Mouse (Mus musculus): ENCODE measurements around the gene Alkbh3.
A peak's percentile ranks its signal among the peaks of the same experiment; 100 is the strongest.

Alkbh3 gene

DNA sequence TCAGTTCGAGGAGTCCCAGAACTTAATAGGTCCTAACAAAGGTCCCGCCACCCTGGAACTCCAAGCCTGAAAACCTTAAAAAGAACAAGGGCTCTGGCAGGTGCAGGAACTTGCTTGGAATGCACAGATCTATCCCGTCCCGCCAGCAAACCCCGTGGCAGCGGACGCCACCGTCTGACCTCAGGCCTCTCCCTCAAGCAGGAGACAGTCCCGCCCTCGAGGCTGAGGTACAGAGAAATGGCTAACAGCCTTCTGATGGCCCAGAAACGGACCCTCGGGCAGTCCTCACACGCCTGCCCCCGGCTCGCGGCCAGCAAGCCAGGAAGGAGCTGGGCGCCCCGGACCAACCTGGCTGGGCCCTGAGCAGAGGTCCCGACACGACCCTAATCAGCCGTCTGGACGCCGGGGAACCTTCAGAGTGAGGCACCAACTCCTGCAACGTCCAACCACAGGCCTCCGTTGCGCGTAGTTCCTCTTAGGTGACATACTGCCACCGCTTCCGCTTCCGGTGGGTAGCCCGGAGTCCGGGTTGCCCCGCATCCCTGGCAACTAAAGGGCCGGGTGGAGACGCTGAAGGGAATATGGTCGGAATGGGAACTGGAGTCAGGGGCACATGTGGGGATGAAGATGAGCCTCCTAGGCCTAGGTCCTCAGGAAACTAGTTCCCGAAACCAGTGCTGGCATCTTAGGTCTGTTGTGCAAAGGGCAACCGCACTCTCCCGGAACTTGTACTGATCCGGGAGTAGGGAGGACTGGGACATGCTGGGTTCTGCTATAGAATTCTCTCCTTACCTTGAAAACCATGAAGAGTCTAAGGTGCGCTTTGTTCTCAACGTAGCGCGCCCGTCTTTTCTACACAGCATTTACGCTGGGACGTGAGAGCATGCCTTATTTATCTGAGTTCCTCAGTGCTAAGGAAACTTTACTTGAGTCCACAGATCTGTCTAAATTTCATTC lies at the start of gene Alkbh3:
Alkbh3 (minus strand) TSS at position 473 of the 957 bp plus-strand sequence.
- DNase-seq (ENCODE audit: low spot score), result peak; percentile 92

DNA sequence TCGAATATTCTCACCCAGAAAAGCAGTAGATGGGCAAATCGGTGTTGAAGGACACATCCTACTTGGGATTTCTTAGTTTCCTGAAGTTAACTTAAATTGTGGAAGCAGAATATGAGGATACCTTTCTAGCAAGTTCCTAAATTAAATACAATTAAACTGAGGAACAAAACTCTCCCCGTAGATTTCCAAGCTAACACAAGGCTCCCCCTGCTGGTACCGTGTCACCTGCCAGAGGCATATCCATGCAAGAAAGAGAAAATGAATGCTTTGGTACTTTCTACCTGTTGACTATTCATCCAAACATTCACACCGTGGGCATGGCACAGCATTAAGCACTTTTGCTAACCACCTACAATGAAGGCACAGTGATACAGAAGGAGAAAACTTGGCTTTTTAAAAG lies 48.9 kb upstream of the Alkbh3 start:
- DNase-seq (ENCODE audit: low spot score), result no peak

DNA sequence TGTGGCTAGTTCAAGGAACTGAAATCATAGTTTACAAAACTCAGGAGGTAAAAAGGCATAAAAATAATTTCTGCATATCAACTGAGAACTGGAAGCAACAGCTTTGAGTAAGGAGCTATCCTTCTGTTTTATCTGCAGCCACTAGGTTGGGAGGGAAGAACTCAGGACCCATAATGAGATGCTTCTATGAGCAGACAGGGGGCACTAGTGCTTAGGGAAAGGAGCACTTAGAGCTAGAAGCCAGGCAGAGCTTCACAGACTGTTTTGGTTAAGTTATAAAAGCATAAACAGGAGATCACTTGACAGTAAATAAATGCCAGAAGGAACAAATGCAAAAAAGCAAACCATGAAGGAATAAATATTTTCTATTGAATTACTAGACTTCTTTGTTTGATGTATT lies 44.2 kb upstream of the Alkbh3 start:
- no peak for DNase-seq (ENCODE audit: low spot score)

DNA sequence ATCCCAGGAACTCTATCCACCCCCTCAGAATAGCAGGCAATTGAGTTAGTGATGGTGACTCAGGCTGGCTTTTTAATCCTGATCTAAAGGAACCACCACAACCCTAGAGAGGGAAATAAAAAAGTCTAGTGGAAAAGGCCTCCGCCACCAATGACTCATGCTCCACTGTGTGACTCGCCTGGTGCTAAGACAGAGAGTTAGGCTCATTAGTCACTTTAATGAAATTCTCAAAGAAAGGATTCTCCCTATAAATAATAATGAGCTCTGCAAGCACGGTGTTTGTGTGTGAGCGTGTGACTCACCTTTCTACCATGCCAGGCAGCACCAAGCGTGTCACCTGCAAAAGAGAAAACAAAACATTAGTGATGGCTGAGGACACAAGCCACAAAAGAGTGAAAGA lies 41.3 kb upstream of the Alkbh3 start:
- no peak for DNase-seq (ENCODE audit: low spot score)

DNA sequence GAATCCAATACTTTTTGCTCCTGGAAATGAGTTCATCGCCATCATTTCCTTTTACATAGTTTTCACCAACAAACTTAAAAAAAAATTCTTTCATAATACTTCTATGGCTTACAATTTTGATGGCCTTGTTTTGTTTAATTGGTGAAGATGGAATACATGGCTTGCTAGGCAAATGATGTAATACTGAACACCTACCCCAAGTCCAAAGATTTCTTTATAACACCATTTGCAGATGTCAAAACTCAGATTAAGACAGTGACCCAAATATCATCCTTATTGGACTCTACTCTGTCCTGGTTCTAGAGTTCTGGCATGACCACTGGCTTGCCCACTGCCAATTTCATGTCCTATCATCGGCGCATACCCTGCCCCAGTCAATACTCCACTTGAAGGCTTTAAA lies 40.3 kb upstream of the Alkbh3 start:
- no peak for DNase-seq (ENCODE audit: low spot score)

DNA sequence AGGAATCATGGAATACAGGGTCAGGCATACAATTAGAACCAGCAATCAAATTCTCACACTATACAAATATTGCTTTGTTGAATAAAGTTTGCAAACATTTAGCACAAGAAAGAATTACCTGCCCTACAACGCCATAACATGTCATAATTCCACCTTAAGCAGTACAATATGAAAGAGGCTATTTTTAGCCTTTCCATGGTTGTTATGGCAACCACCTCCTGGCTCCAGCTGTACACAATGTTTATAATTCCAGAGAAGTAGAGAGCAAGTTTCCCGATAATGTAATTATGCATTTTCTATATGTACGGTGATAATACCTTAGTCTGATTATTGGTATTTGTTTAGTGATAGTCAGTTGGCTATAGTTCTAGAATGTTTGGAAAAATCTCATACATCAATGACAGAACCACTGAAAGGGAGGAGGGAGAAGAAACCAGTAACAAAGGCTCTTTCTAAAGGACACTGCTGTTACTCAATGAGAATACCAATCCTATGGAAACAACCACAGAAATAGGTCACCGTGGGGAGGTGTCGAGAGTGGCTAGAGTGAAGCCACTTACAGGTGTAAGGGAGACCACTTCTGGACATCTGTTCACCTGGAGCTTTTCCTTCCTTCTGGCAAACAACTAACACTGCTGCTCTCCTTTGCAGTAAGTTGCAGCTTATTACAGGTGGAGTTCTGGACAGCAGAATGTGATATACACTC lies 39.0 kb upstream of the Alkbh3 start:
- DNase-seq (ENCODE audit: low spot score), result no peak

DNA sequence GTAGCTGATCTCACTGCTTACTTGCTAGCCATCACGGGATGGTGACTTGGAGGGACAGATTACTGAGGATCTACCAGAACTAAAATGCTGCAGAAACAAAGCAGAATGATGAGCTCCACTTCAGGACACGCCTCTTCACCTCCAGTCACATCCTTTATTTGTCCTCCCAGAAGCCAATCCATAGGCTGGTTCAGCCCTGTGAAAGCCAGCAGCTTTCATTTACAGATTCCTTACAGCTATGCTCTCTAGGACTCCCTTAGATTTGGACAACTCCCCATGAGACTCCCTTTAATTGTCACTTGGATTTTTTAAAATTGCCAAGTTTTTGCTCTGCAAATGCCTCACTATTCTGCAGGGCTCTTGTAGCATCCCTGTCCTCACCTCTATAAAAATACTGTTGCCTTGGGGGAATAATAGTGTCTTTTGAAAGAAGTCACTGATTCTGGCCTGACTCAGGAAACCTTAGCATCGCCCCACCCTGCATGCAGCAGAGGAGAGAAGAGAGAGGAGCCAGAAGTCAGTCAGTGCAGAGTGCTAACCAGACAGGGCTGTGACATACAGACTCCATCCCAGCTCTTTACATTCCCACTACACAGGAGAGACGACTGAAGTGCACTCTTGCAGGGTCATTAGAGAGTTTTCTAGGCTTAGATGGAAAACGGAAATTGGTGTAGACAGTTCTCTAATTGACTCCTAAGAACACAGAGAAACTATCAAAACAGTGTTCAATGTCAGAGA lies 38.3 kb upstream of the Alkbh3 start:
- DNase-seq (ENCODE audit: low spot score), result no peak

DNA sequence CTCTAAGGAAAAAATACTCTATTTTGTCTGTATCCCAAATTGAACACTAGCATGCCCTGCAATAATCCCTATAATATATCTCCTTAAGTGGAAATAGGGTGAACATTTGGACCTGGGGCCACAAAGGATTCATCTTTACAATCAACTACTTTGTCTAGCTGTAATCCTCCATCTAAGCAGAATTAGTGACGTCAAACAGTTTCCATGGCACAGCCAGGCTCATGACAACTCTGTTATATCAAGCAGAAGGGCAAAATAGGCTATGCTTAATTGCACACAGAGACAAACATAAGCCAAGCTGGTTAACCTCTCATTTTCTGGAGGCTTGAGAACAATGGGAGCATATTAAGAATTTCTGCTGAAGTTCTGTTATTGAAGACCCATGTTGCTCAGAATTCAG lies 37.7 kb upstream of the Alkbh3 start:
- no peak for DNase-seq (ENCODE audit: low spot score)

DNA sequence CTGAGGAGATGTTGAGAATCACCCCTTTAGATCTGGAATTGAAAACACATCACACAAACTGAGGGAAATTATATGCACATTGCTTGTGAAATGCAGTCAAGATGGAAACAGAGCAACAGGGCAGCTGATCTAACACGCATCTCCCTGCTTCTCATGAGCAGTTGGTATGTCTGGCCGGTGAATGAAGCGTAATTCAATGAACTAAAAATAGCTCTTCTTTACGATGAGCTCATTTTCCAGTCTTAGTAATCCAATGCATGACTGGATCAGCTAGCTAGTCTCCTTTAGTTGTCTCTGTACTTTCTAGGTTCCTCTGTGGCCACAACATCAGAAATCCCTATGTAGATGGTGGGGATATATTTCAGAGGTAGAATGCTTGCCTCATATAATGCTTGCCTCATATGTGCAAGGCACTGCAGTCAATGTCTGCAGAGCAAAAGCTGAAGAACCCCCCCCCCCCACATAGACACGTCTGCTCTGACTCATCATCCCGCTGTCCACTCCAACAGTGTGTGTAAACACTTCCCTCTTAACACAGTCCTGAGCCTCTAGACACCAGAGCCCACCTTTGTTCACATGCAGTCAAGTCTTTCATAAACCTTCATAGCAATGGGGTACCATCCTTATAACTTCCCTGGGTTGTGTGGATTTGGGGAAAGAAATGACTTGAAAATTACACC lies 34.9 kb upstream of the Alkbh3 start:
- DNase-seq (ENCODE audit: low spot score), result no peak

DNA sequence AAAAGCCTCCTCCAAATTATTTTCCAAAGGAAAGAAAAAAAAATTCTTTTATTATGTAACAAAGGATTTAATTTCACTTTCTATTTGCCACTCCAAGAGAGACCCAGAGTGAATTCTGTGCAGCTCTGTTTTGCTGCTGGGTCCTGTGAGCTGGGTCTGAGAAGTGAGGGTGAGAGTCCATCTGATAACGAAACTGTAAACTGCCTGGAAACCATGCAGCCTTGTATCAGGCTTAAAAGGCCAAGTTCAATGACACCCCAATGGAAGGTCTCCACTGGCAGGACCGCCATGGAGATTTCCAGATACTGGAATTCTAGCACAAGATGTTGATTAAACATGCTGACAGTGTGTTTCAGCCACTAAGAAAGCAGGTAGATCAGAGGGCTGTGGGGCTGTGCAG lies 33.6 kb upstream of the Alkbh3 start:
- DNase-seq (ENCODE audit: low spot score), result no peak

DNA sequence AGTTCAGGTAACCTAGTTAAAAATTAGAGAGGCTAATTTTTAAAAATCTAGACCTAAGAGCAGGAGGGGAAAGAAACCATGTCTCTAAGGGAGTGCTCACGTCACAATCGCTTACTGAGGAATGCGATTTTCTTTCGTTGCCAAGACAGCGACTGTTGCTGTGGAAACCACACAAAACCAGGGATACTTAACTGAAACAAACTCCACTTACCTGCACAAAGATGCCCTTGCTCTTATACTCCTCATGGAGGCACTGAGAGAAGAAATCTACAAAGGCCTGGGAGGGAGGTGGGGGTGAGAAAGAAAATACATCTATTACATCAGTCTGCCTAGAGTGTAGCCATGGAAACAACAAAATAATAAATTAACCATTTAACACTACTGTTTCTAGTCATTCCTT lies 33.1 kb upstream of the Alkbh3 start:
- DNase-seq (ENCODE audit: low spot score), result no peak

DNA sequence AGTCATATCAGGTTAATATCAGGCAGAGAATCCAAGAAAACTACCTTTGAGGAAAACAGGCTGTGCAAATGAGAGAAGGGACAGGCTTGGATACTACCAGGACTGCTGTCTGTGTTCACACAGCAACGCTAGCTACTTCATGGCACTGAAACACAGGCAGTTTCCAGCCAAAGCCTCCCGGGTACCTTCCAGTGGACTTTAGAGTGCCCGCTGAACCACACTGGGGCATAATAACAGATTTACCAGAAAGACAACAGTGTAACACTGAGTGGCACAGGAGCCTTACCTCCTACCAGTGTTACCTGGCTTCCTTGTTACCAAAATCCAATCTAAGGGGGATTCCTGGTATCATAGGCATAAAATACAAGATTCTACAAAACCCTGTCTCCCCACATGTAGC lies 31.9 kb upstream of the Alkbh3 start:
- no peak for DNase-seq (ENCODE audit: low spot score)

DNA sequence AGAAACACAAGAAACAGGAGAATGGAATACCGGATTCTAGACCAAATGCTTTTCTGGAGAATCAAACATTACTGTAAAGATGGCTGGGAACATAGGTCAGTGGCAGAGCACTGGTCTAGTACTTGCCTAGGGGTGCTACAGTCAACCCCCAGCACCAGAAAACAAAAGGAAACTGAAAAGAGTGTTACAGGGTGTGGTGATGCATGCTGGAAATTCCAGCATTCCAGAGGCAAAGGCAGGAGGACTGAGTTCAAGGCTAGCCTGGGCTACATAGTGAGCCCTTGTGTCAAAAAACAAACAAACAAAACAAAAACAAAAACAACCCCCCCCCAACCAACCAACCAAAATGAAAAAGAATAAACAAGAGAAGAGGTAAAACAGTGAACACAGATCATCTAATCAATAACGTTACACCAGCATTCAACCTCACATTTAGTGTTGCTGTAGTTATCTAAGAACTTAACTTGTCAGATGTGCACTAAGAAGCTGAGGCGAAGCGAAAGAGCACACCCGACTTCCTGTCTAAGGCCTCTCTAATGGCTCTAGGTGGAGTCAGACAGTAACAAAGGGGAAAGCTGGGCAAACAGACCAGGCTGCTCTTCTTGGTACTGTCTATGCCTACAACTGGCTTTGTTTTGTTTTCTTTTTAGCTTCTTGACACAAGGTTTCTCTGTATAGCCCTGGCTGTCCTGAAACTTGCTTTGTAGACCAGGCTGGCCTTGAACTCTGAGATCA lies 30.0 kb upstream of the Alkbh3 start:
- no peak for DNase-seq (ENCODE audit: low spot score)

DNA sequence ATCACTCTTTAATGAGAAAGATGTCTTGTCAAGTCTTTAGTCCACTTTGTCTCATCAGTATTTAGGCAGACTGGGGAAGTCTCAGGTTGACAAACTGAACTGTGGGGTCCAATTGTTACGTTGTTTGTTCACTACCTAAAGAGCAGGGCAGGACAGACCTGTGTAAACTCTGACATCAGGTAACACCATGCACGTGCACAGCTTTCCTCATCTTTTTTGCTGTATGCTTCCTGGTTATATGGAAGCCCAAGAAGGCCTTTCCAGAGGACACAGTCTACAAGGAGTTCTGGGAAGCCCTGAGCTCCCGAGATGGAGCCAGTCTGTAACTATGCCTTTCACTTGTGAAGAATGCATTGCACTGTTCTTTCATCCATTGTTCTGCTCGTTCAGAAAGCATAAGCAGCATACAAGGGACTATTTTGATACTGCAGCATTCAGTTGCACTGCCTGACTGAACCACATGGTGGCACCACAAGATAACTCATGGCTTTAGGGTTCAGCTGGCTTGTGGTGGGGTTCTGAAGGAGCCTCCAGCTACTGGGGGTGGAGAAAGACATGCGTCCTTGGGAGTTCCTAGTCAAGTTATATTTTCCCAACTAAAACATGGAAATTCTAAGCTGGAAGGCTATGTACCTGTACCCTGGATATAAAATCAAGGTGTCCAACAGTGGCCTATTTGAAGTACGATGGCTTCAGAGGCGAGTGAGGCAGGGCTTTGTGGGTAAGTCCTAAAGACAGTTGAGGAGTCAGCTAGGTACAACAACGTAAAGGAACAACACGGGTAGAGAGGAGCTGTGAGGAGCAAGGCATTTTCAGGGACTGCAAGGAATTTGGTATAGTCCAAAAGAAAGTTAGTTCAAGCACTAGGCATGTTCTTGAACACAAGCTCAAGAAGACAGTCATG lies 25.1 kb upstream of the Alkbh3 start:
- DNase-seq (ENCODE audit: low spot score), result peak; percentile 18

DNA sequence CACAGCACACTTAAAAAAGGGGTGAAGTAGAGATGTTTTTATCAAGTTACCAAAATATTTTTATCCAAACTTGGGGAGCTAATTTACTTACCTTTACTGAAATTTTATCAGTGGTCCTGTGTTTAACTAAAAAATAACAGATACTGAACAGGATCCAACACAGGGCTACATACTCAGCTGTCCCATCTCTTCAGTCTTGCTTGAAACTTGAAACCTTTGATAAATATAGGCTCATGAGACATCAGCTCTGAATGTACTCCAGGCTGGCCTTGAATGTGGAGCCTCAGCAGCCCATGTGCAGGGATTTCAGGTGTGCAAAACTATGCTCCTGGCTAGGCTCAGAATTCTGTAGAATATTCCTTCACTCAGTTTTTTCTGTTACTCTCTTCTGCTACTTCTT lies 20.0 kb upstream of the Alkbh3 start:
- no peak for DNase-seq (ENCODE audit: low spot score)

DNA sequence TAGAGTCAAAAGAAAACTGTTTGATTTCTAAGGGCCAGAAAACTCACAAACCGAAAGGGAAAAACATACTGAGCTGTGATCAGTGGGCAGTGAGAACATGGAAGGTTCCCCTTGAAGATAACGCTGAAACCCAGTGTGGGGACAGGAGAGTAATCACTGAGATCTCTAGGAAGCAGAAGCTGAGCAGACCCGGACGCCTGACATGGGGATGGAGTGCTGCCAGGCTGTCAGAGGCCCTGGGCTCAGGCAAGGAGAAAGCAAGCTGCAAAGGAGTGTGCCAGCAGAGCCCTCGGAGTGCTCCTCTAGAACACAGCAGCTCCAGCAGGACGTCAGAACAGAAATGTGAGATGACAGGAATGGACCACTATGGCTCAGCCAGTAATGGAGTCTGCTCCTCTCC lies 14.0 kb upstream of the Alkbh3 start:
- DNase-seq (ENCODE audit: low spot score), result no peak

DNA sequence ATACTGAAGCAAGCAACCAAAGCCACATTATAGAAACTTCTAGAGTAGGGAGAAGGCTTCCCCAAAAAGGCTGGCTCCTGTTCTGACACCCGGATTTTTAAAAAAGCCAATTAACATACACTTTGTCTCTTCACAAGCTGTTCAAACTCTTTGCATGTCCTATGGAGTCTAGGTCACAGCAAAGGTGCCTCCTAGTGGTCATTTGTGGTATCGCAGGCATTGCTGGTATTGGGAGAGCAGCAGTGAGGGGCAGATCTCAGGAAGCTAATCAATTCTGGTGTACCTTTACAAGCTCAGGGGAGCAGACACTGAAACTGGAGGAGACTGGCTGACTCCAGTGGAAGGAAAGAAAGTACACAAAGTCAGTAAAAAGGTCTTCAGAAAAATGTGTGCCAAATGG lies 8.3 kb downstream of the Alkbh3 start:
- DNase-seq (ENCODE audit: low spot score), result peak; percentile 62

DNA sequence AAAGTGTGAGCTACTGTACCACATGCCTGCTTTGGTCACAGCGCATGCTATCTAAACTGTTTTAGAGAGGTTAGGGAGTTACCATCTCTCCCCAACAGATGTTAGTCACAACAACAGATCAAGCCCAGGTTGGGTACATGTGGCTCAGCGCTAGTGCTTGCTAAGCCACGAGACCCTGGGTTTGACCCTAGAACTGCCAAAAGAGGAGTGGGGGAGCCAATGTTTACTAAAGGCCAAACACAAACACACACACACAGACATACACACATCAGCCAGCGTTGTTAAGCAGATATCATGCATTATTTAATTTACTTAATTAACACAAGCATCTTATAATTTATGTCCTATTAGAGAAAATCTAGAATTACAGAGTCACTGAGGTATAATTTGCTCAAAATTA lies 8.7 kb downstream of the Alkbh3 start:
- no peak for DNase-seq (ENCODE audit: low spot score)

DNA sequence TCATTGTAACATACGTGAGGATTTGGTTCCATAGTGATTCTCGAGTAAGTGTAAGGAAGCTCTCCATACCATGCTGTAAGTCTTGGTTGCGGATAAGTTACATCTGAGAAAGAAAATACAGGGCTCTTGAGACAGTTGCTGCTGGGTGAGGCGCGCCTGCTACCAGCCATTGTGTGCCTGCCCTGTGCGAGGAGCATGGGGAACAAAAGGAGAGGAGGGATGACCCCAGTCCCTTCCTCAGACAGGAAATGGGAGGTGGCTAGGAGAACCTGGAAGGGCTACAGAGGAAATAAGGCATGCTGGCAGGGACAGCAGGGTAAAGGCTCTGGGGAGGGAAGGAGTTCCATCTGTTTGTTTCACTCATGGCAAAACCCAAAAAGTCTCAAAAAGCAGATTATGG lies 9.2 kb downstream of the Alkbh3 start:
- DNase-seq (ENCODE audit: low spot score), result no peak

DNA sequence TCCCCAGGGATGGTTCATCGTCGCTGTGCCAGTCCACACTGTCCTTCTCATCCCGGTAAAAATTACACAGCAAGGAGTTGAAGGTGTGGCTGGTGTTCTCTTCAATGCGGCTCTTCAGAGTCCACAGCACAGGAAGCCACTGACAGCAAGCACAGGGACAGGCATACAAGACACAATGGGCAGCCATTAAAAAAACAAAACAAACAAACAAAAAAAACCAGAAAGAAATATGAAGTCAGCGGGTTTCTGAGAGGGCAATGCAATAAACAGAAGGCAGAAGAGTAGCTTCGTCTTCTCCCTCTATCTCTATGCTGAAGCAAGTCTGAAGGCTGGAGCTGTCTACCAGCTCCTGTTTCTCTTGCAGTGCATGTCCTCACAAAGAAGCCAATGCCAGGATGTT lies 14.4 kb downstream of the Alkbh3 start, which contains the start of gene Gm27027:
Gm27027 (minus strand) TSS at position 101 of the 400 bp plus-strand sequence.
- no peak for DNase-seq (ENCODE audit: low spot score)
